Mouse (Mus musculus) C2C12 (cell line): ENCODE data around the gene Dlg5.

Experiments
- CTCF ChIP-seq: IDR thresholded peaks from one replicate; pipeline ENCODE4 v1.5.1; 2011; ENCODE audit not compliant: control insufficient read depth, insufficient read depth, insufficient read length
- USF1 ChIP-seq: IDR thresholded peaks from one replicate; pipeline ENCODE4 v1.6.1; 2011; ENCODE audit warnings: low read depth, mild to moderate bottlenecking, control low read depth, moderate library complexity

DNA sequence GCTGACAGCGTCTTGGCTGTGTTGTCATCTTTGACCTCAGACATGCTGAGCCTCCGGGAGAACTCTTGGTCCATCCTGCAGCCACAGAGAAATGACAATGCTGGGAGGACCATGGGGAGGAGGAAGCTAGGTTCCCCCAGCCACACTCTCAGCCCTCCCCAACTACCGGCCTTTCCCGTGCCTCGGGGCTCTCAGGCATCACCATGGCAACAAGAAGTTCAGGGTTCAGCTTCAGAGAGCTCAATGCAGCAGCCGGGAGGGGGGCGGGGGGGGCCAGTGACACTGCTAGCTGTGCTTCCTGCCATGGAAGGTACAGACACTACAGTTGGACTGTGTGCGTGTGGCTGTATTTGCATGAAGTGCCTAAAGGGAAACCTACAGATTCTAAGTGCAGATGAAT, 101.3 kb downstream of the Dlg5 start:
- no peak for TF ChIP-seq CTCF
- TF ChIP-seq USF1: no peak
